Mouse (Mus musculus): ENCODE data around the gene Fam171a2.

The Fam171a2 gene

GRCm38 (mm10) chr11:102447497-102447896 lies at the start of gene Fam171a2:
Gene Fam171a2 (minus strand): TSS chr11:102447682.
- in situ Hi-C loops (cut with MseI, MboI): no loop called here

- in situ Hi-C loops (cut with MseI, MboI): no loop called here
These were observed 49.2 kb upstream of the Fam171a2 start for GRCm38 (mm10) chr11:102496732-102497131.

GRCm38 (mm10) chr11:102496206-102496605 lies 48.7 kb upstream of the Fam171a2 start:
- in situ Hi-C loops (cut with MseI, MboI): no loop called here

GRCm38 (mm10) chr11:102495742-102496141 lies 48.3 kb upstream of the Fam171a2 start:
- in situ Hi-C loops (cut with MseI, MboI): no loop called here

- in situ Hi-C loops (cut with MseI, MboI): no loop called here
These were observed 47.6 kb upstream of the Fam171a2 start for GRCm38 (mm10) chr11:102495114-102495513.

GRCm38 (mm10) chr11:102494063-102494650 lies 46.7 kb upstream of the Fam171a2 start:
- in situ Hi-C loops (cut with MseI, MboI): no loop called here

GRCm38 (mm10) chr11:102493241-102493640 lies 45.8 kb upstream of the Fam171a2 start:
- in situ Hi-C loops (cut with MseI, MboI): no loop called here

- in situ Hi-C loops (cut with MseI, MboI): loop anchor here in 1 of 2 experiments (10.0 kb wide), 1 partner anchor 167 kb away; no protein-coding TSS in a partner anchor
These were observed 40.4 kb upstream of the Fam171a2 start for GRCm38 (mm10) chr11:102487901-102488300.

GRCm38 (mm10) chr11:102486733-102487386 lies 39.4 kb upstream of the Fam171a2 start:
- in situ Hi-C loops (cut with MseI, MboI): loop anchor here in 1 of 2 experiments (10.0 kb wide), 1 partner anchor 168 kb away; no protein-coding TSS in a partner anchor

- in situ Hi-C loops (cut with MseI, MboI): loop anchor here in 1 of 2 experiments (10.0 kb wide), 1 partner anchor 173 kb away; no protein-coding TSS in a partner anchor
These were observed 34.3 kb upstream of the Fam171a2 start for GRCm38 (mm10) chr11:102481779-102482178.

GRCm38 (mm10) chr11:102480897-102481296 lies 33.4 kb upstream of the Fam171a2 start:
- in situ Hi-C loops (cut with MseI, MboI): loop anchor here in 1 of 2 experiments (10.0 kb wide), 1 partner anchor 174 kb away; no protein-coding TSS in a partner anchor

GRCm38 (mm10) chr11:102480111-102480510 lies 32.6 kb upstream of the Fam171a2 start:
- in situ Hi-C loops (cut with MseI, MboI): loop anchor here in 1 of 2 experiments (10.0 kb wide), 1 partner anchor 175 kb away; no protein-coding TSS in a partner anchor

GRCm38 (mm10) chr11:102479581-102479980 lies 32.1 kb upstream of the Fam171a2 start:
- in situ Hi-C loops (cut with MseI, MboI): no loop called here

- in situ Hi-C loops (cut with MseI, MboI): no loop called here
These were observed 31.2 kb upstream of the Fam171a2 start for GRCm38 (mm10) chr11:102478671-102479070.

- in situ Hi-C loops (cut with MseI, MboI): no loop called here
These were observed 27.5 kb upstream of the Fam171a2 start for GRCm38 (mm10) chr11:102475027-102475426.

GRCm38 (mm10) chr11:102469648-102470357 lies 22.3 kb upstream of the Fam171a2 start, which contains the start of gene Itga2b:
Gene Itga2b (minus strand): TSS chr11:102470122.
- in situ Hi-C loops (cut with MseI, MboI): no loop called here

GRCm38 (mm10) chr11:102467041-102467631 lies 19.7 kb upstream of the Fam171a2 start:
- in situ Hi-C loops (cut with MseI, MboI): no loop called here

GRCm38 (mm10) chr11:102465713-102466436 lies 18.4 kb upstream of the Fam171a2 start:
- in situ Hi-C loops (cut with MseI, MboI): no loop called here

GRCm38 (mm10) chr11:102464901-102465300 lies 17.4 kb upstream of the Fam171a2 start:
- in situ Hi-C loops (cut with MseI, MboI): no loop called here

- in situ Hi-C loops (cut with MseI, MboI): no loop called here
These were observed 14.3 kb upstream of the Fam171a2 start for GRCm38 (mm10) chr11:102461764-102462163.

- in situ Hi-C loops (cut with MseI, MboI): no loop called here
These were observed 13.1 kb upstream of the Fam171a2 start for GRCm38 (mm10) chr11:102460541-102460940.

Data from mouse trophoblast stem cell (cell line).